Mouse (Mus musculus): ENCODE results near the gene Tor1aip1. TPM values are rescaled to one million over a fixed set of nuclear protein-coding genes. Genes with fewer than 3 reads are reported as not detected.

Gene Tor1aip1
- polyA plus RNA-seq (2012; rRNA removed) = 223 and 268 TPM in 2 replicates

DNA sequence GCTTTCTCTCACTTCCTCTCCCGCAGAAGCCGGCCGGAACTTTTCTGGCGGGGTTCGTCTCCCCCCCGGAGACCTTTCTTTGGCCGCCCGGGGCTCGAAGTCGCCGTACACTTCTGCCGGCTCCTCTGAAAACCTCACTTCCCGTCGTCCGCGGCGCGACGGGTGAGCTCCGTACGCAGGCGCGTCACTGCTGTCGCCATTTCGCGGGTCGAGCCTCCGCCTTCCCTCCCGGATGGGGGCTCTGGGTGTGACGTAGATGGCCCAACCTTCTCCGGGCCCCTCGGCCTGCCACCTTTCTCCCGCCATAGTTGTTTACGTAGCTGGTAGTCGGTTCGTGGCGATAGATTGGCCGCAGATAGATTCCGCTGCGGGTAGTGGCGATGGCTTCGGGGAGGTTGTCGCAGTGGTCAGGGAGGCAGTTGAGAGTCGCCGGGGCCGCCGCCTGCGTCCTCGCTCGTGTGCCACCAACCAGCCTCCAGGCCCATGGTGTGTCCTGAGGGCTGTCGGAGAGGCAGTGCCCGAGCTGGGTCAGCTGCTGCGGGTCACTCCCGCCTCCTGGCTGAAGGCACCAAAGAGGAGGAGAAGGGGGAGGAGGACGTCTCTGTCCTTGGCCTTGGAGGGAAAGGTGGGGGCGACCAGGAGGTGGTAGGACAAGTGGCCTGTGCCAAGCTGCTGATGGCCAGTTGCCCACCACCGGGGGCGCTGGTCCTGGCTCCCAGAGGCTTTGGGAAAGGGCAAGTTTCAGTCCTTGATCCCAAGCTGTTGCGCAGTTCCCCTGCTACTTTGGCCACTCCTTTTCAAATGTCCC, at the start of gene Tor1aip1:
Tor1aip1 (minus strand) TSS at position 551 of the 808 bp plus-strand sequence.
- Histone ChIP-seq H3K4me1 (ENCODE audit: control insufficient read depth, insufficient read depth, low read length) (no peaks in the 10 kb centered on the region), H3K36me3 (ENCODE audit: control insufficient read depth, insufficient read depth, low read length) (no peaks in the 10 kb centered on the region; the same call in none of the 2 replicates), H3K4me3 (ENCODE audit: control insufficient read depth, low read depth, low read length) (peak within 1 kb of the TSS; percentile 90), H3K27ac (ENCODE audit: control insufficient read depth, insufficient read depth, low read depth, low read length) (peak within 1 kb of the TSS; percentile 96), H3K27me3 (ENCODE audit: control insufficient read depth, insufficient read depth, low read length) (no peaks in the 10 kb centered on the region)
- peak; percentile 74 for TF ChIP-seq POLR2A (IDR thresholded peaks at IDR 0.05; ENCODE audit: control insufficient read depth, low read depth, low read length)
- peak; percentile 69 for TF ChIP-seq CTCF (IDR thresholded peaks at IDR 0.05; ENCODE audit: control insufficient read depth, insufficient read depth, insufficient replicate concordance, low read depth, low read length)

DNA sequence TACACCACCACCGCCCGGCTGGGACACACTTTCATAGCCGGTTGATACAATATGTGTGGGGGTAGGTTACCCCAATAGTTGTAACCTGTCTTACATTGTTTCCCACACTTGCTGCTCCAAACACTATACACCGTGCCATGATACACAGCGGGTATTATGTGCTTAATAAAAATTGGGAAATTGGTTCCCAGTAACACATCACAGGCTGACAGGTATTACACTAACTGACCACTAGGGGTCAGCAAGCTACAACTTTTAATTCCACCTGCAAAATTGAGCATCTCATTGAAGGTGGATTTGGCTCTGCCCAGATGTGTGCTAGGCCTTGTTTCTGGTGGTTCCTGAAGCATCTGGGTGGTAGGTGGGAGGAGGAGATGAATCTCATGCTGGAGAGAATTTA, 49.5 kb upstream of the Tor1aip1 start:
- H3K27me3 ChIP-seq (ENCODE audit: control insufficient read depth, insufficient read depth, low read length) = no peaks in the 10 kb centered on the region
- H3K27ac ChIP-seq (ENCODE audit: control insufficient read depth, insufficient read depth, low read depth, low read length) = no peak overlapping the region
- no peak overlapping the region for H3K4me3 ChIP-seq (ENCODE audit: control insufficient read depth, low read depth, low read length)
- no peaks in the 10 kb centered on the region for H3K36me3 ChIP-seq (ENCODE audit: control insufficient read depth, insufficient read depth, low read length)
- peaks cover 2% of the 10 kb centered on the region; the same call in 1 of the 2 replicates for H3K4me1 ChIP-seq (ENCODE audit: control insufficient read depth, insufficient read depth, low read length)
- TF ChIP-seq POLR2A (IDR thresholded peaks at IDR 0.05; ENCODE audit: control insufficient read depth, low read depth, low read length) (no peak), CTCF (IDR thresholded peaks at IDR 0.05; ENCODE audit: control insufficient read depth, insufficient read depth, insufficient replicate concordance, low read depth, low read length) (no peak)

DNA sequence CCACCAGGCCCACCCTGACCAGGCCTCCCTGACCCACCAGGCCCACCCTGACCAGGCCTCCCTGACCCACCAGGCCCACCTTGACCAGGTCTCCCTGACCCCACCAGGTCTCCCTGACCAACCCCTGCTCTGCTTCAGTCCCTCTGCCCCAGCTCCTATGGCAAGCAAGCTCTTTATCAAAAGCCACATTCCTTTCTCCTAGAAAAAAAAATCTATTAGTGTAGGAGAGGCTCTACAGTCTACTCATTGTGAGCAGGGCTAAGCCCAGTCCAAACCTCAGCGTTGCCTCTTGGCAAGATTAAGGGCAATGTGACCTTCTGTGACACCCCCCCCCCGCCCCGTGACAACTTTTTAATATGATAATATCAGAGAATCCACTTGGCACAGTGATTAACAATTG, 48.3 kb upstream of the Tor1aip1 start:
- Histone ChIP-seq H3K27me3 (ENCODE audit: control insufficient read depth, insufficient read depth, low read length) (no peaks in the 10 kb centered on the region), H3K27ac (ENCODE audit: control insufficient read depth, insufficient read depth, low read depth, low read length) (no peak overlapping the region), H3K4me1 (ENCODE audit: control insufficient read depth, insufficient read depth, low read length) (peaks cover 2% of the 10 kb centered on the region; the same call in 1 of the 2 replicates), H3K36me3 (ENCODE audit: control insufficient read depth, insufficient read depth, low read length) (no peaks in the 10 kb centered on the region), H3K4me3 (ENCODE audit: control insufficient read depth, low read depth, low read length) (no peak overlapping the region)
- TF ChIP-seq POLR2A (IDR thresholded peaks at IDR 0.05; ENCODE audit: control insufficient read depth, low read depth, low read length) = no peak
- no peak for TF ChIP-seq CTCF (IDR thresholded peaks at IDR 0.05; ENCODE audit: control insufficient read depth, insufficient read depth, insufficient replicate concordance, low read depth, low read length)

DNA sequence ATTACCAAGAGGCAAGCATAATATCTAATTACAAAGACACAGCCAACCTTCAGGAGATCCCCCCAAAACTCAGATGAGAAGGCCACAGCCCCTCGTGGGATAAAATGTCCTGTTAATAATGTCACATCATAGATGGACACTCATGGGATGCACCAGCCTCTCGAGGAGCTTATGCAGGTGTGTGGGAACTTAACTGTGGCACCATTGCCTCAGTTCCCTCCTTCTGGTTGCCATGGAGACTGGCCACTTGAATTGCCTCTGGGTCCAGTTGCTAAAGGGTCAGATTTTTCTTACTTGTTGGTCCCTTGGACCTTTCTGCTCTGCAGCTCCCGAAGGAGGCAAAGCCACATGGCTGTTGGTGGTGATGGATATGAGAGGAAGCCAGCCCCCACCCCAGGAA, 41.4 kb upstream of the Tor1aip1 start:
- TF ChIP-seq CTCF (IDR thresholded peaks at IDR 0.05; ENCODE audit: control insufficient read depth, insufficient read depth, insufficient replicate concordance, low read depth, low read length) = no peak
- H3K4me1 ChIP-seq (ENCODE audit: control insufficient read depth, insufficient read depth, low read length) = peaks cover 5% of the 10 kb centered on the region

DNA sequence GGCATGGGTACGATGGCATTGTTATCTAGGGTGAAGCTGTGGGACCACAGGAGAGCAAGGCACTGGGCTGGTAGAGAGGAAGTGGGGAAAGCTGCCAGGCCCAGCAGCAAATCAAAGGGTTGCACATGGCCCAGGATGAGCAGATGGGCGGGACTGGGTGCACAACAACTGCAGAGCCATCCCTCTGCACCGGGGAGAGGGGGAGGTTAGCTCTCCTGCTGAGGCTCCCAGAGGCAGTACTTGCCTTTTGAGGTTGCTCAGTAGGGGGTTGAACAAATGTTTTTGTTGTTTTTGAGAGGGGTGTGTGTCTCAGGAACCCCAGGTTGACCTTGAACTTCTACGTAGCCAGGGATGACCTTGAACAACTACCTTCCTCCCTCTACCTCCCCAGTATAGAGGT, 40.2 kb upstream of the Tor1aip1 start:
- TF ChIP-seq CTCF (IDR thresholded peaks at IDR 0.05; ENCODE audit: control insufficient read depth, insufficient read depth, insufficient replicate concordance, low read depth, low read length) = no peak
- no peak for TF ChIP-seq POLR2A (IDR thresholded peaks at IDR 0.05; ENCODE audit: control insufficient read depth, low read depth, low read length)
- no peak overlapping the region for H3K27ac ChIP-seq (ENCODE audit: control insufficient read depth, insufficient read depth, low read depth, low read length)

More for the DNA sequence above, 41.4 kb upstream of the Tor1aip1 start:
- Histone ChIP-seq H3K36me3 (ENCODE audit: control insufficient read depth, insufficient read depth, low read length) (no peaks in the 10 kb centered on the region), H3K27ac (ENCODE audit: control insufficient read depth, insufficient read depth, low read depth, low read length) (no peak overlapping the region), H3K4me3 (ENCODE audit: control insufficient read depth, low read depth, low read length) (no peak overlapping the region), H3K27me3 (ENCODE audit: control insufficient read depth, insufficient read depth, low read length) (no peaks in the 10 kb centered on the region)

DNA sequence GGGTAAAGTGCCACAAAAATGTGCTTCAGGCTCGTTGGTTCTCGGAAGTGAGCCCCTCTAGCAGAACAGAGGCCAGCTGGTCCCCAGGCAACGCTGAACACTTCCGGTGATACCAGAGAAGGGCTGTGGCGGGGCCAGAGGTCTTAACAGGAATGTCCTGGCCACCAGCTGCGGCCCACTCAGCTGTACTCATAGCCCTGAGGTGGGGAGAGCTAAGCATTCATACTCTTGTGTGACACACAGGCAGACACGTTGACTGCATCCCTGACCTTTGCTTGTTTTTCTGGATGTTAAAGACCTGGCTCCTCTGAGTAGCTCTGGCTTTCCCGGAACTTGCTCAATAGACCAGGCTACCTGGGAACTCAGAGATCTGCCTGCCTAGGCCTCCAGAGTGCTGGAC, 38.3 kb upstream of the Tor1aip1 start:
- H3K27me3 ChIP-seq (ENCODE audit: control insufficient read depth, insufficient read depth, low read length) = no peaks in the 10 kb centered on the region
- H3K36me3 ChIP-seq (ENCODE audit: control insufficient read depth, insufficient read depth, low read length) = no peaks in the 10 kb centered on the region
- peaks cover 8% of the 10 kb centered on the region for H3K4me1 ChIP-seq (ENCODE audit: control insufficient read depth, insufficient read depth, low read length)
- peak overlapping the region; percentile 2 for H3K27ac ChIP-seq (ENCODE audit: control insufficient read depth, insufficient read depth, low read depth, low read length)
- no peak for TF ChIP-seq CTCF (IDR thresholded peaks at IDR 0.05; ENCODE audit: control insufficient read depth, insufficient read depth, insufficient replicate concordance, low read depth, low read length)
- TF ChIP-seq POLR2A (IDR thresholded peaks at IDR 0.05; ENCODE audit: control insufficient read depth, low read depth, low read length) = no peak
- peak overlapping the region; percentile 44 for H3K4me3 ChIP-seq (ENCODE audit: control insufficient read depth, low read depth, low read length)

More for the DNA sequence above, 40.2 kb upstream of the Tor1aip1 start:
- Histone ChIP-seq H3K36me3 (ENCODE audit: control insufficient read depth, insufficient read depth, low read length) (no peaks in the 10 kb centered on the region), H3K4me1 (ENCODE audit: control insufficient read depth, insufficient read depth, low read length) (peaks cover 8% of the 10 kb centered on the region), H3K27me3 (ENCODE audit: control insufficient read depth, insufficient read depth, low read length) (no peaks in the 10 kb centered on the region), H3K4me3 (ENCODE audit: control insufficient read depth, low read depth, low read length) (no peak overlapping the region)

DNA sequence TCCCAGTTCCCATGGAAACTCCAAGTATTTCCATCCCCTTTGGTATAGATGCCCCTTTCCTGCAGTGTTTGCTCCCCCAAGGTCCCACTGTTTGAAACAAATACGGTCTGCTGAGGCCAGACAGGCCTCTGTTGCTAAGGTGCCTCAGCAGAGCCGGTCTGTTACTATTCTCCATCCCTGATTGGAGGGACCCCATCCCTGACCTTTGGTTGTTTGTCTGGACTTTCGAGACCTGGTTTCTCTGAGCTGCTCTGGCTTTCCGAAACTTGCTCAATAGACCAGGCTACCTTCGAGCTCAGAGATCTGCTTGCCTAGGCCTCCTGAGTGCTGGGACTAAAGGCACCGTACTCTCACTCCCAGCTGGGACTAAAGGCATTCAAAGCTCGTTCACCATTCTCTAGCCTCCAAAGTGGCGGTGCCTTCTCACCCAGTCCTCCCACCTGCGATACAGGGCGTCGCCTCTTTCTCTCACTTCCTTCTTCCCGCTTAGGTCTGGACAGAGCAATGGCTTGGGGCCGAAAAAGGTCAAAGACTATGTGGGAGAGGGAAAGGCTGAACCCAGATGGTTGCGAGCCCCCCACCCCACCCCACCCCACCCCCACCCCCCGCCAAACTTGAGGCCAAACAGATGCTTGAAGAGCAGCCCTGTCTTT, 37.0 kb upstream of the Tor1aip1 start:
- H3K27ac ChIP-seq (ENCODE audit: control insufficient read depth, insufficient read depth, low read depth, low read length) = no peak overlapping the region
- H3K4me1 ChIP-seq (ENCODE audit: control insufficient read depth, insufficient read depth, low read length) = peaks cover 8% of the 10 kb centered on the region
- no peak overlapping the region for H3K4me3 ChIP-seq (ENCODE audit: control insufficient read depth, low read depth, low read length)
- H3K27me3 ChIP-seq (ENCODE audit: control insufficient read depth, insufficient read depth, low read length) = no peaks in the 10 kb centered on the region
- no peak for TF ChIP-seq CTCF (IDR thresholded peaks at IDR 0.05; ENCODE audit: control insufficient read depth, insufficient read depth, insufficient replicate concordance, low read depth, low read length)
- TF ChIP-seq POLR2A (IDR thresholded peaks at IDR 0.05; ENCODE audit: control insufficient read depth, low read depth, low read length) = no peak
- H3K36me3 ChIP-seq (ENCODE audit: control insufficient read depth, insufficient read depth, low read length) = no peaks in the 10 kb centered on the region
